Mouse (Mus musculus) testis, adult 2 months (tissue): ENCODE data around the gene Spata5. TPM values are rescaled to one million over a fixed set of nuclear protein-coding genes. Genes with fewer than 3 reads are reported as not detected.

ENCODE experiments used
- H3K27ac ChIP-seq: fragments of 200-500 bp; 2 replicates; pipeline ENCODE4 v1.5.1; 2012; ENCODE audit warnings: low read depth, low read length; ENCODE audit not compliant: control insufficient read depth, insufficient read depth
- H3K27me3 ChIP-seq: fragments of 200-500 bp; 2 replicates; pipeline ENCODE4 v1.6.1; 2012; ENCODE audit warnings: mild to moderate bottlenecking, low read length, moderate library complexity; ENCODE audit not compliant: control insufficient read depth, insufficient read depth
- H3K36me3 ChIP-seq: fragments of 200-500 bp; 2 replicates; pipeline ENCODE4 v1.6.1; 2012; ENCODE audit warnings: mild to moderate bottlenecking, low read length; ENCODE audit not compliant: control insufficient read depth, insufficient read depth
- H3K4me1 ChIP-seq: fragments of 200-500 bp; 2 replicates; pipeline ENCODE4 v1.6.1; 2012; ENCODE audit warnings: low read length; ENCODE audit not compliant: control insufficient read depth, insufficient read depth
- H3K4me3 ChIP-seq: fragments of 200-500 bp; 2 replicates; pipeline ENCODE4 v1.5.1; 2012; ENCODE audit warnings: low read depth, mild to moderate bottlenecking, low read length, moderate library complexity, mixed read lengths; ENCODE audit not compliant: control insufficient read depth
- CTCF ChIP-seq: fragments of 200-500 bp; IDR thresholded peaks from 2 replicates; pipeline ENCODE4 v1.5.1; 2012; ENCODE audit warnings: low read depth, mild to moderate bottlenecking, inconsistent platforms, low read length, moderate library complexity; ENCODE audit not compliant: control insufficient read depth, insufficient read depth, insufficient replicate concordance
- POLR2A ChIP-seq: fragments of 200-500 bp; IDR thresholded peaks from 2 replicates; pipeline ENCODE4 v1.6.1; 2012; ENCODE audit warnings: low read depth, mild to moderate bottlenecking, inconsistent platforms, low read length, moderate library complexity; ENCODE audit not compliant: control insufficient read depth
- polyA plus RNA-seq: library from polyadenylated mRNA; depleted of rRNA; stranded (reverse); fragments of >200 nt; gene quantifications from 2 replicates; pipeline ENCODE4 v1.2.3, GENCODE M21; 2012

Gene Spata5
- polyA plus RNA-seq, 1 experiment, result 16.3 TPM

DNA sequence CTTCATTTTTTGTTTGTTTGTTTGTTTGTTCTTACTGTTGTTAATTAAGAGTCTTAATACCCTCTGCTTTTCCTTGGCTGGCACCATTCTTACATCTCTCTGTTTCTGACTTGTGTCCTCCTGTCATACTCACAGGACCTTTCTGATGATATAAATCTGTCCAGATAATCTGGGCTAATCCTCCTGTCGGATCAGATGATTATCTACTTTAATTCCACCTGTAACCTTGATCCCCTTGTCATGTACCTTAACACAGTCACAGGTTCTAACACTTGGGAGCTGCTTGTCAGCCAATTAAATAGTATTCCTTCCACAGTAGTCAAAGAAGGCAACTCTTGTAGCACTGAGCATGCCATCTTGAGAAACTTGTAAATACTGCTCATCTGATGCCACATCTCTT is 131.8 kb downstream of the Spata5 start:
- no peaks in the 10 kb centered on the region for H3K4me1 ChIP-seq
- no peak overlapping the region for H3K27ac ChIP-seq
- no peak for TF ChIP-seq CTCF
- TF ChIP-seq POLR2A, result no peak
- no peaks in the 10 kb centered on the region for H3K36me3 ChIP-seq
- H3K4me3 ChIP-seq, result no peak overlapping the region
- no peaks in the 10 kb centered on the region for H3K27me3 ChIP-seq

- H3K27ac ChIP-seq, result no peak overlapping the region
- H3K36me3 ChIP-seq, result no peaks in the 10 kb centered on the region
- H3K4me1 ChIP-seq, result no peaks in the 10 kb centered on the region
- no peaks in the 10 kb centered on the region for H3K27me3 ChIP-seq
- TF ChIP-seq POLR2A (no peak), CTCF (no peak)
- no peak overlapping the region for H3K4me3 ChIP-seq
Observed at GRCm38 (mm10) chr3:37552244-37552643, 132.5 kb downstream of the Spata5 start.

DNA sequence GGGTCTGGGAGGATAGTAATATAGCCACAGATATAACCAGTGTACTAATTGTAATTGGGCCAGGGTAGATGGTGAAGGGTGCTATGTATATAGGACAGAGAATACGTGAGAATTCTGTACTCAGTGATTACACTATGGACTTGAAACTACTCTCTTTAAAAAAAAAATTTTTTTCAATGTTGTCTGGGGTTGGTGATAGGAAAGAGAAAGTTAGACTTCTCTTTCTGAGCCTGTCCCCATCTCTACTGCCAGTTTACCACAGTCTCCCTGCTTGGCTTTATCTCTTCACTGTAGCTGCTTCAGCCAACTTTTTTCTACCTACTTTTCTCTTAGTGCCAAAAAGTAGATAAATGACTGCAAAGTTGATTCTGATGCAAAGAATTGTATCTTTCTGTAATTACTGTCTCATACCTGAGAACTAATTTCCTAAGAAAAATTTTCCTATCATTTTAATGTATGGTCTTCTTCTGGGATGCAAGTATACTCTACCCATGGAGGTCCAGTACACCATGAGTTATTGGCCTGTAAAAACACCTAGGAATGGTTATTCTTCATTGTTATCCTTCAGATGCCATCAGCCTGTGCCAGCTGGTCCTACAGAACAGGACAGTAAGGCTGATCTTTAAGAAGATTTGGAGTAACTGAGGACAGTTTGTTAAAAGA is 133.8 kb downstream of the Spata5 start:
- Histone ChIP-seq H3K4me3 (no peak overlapping the region), H3K27me3 (no peaks in the 10 kb centered on the region), H3K4me1 (no peaks in the 10 kb centered on the region), H3K36me3 (no peaks in the 10 kb centered on the region), H3K27ac (no peak overlapping the region)
- no peak for TF ChIP-seq CTCF
- no peak for TF ChIP-seq POLR2A

- H3K4me1 ChIP-seq, result no peaks in the 10 kb centered on the region
- no peak overlapping the region for H3K27ac ChIP-seq
- H3K4me3 ChIP-seq, result no peak overlapping the region
- no peaks in the 10 kb centered on the region for H3K27me3 ChIP-seq
- TF ChIP-seq CTCF, result no peak
- TF ChIP-seq POLR2A, result no peak
- no peaks in the 10 kb centered on the region for H3K36me3 ChIP-seq
Observed at GRCm38 (mm10) chr3:37556412-37557113, 136.9 kb downstream of the Spata5 start.

DNA sequence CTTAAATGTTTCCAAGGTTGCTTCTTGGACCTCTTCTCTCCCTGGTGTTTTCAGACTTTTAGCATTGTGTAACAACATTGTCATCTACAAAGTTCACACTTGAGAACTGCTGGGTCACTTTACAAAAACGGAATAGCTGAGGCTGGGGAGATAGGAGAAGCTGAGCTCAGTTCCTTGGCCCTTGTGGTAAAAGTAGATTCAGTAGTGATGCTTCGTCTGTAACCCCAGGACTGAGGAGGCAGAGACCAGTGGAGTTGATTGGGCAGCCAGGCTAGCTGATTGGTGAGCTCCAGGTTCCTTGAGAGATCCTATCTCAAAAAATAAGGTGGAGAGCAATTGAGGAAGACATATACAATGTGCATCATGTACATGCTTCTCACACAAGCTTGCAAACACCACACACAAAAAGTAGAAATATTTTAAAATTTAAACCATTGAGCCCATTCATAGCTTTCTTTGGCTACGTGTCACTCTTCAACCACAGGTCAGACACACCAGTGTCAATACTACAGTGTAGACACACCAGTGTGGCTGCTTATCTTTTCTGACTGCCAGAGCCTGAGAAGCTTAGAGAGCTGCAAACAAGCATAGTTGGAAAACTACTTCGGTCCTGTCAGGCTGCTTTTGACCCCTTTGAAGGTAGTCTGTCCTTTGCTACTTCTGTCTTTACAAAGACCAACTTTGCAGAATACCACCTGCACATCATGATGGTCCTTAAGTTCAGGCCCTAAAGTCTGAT is 138.2 kb downstream of the Spata5 start:
- no peak overlapping the region for H3K4me3 ChIP-seq
- no peak overlapping the region for H3K27ac ChIP-seq
- H3K27me3 ChIP-seq, result no peaks in the 10 kb centered on the region
- no peaks in the 10 kb centered on the region for H3K4me1 ChIP-seq
- no peak for TF ChIP-seq POLR2A
- no peak for TF ChIP-seq CTCF
- H3K36me3 ChIP-seq, result no peaks in the 10 kb centered on the region

DNA sequence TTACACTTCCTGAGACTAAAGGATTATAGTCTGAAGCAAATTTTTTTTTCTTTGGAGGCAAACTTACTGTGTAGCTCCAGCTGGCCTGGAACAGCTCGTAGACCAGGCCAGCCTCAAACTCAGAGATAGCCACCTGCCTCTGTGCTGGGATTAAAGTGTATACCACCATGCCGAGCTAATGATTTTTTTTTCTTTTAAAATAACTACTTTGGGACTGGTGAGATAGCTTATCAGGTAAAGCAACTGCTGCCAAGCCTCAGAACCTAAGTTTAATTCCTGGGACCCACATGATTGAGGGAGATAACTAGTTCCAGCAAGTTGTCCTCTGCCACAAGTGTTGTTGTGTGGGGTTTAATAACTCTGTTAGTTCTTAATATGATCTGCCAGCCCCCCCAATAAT is 139.6 kb downstream of the Spata5 start:
- Histone ChIP-seq H3K4me1 (no peaks in the 10 kb centered on the region), H3K27ac (no peak overlapping the region), H3K27me3 (no peaks in the 10 kb centered on the region), H3K4me3 (no peak overlapping the region), H3K36me3 (no peaks in the 10 kb centered on the region)
- TF ChIP-seq POLR2A (no peak), CTCF (no peak)

DNA sequence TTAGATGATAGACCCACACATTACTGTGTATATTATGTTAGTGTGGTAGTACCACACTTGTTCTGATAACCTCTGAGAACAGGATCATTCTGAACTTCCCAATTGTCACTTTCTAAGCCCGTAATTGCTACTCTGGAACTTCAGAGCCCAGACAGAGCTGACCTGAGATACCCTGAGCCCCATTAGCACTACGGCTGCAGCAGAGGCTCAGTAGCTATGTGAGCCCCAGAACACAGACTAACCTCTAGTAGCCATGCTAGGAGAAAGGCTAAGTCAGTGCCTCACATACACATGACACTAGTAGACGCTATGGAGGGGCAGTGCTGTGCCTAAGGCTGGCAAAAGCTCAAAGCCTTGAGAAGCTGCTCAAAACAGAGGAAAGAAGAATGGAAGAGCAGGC is 141.8 kb downstream of the Spata5 start:
- H3K27me3 ChIP-seq, result no peaks in the 10 kb centered on the region
- H3K4me1 ChIP-seq, result no peaks in the 10 kb centered on the region
- TF ChIP-seq POLR2A (no peak), CTCF (no peak)
- no peak overlapping the region for H3K27ac ChIP-seq
- peak overlapping the region; percentile 2; the same call in 1 of the 2 replicates for H3K4me3 ChIP-seq
- no peaks in the 10 kb centered on the region for H3K36me3 ChIP-seq
